Mouse (Mus musculus) megakaryocyte progenitor cell, adult 5-6 weeks (primary cell): ENCODE measurements around the gene Intu. TPM values are rescaled to one million over a fixed set of nuclear protein-coding genes. Genes with fewer than 3 reads are reported as not detected.

Source experiments
- ATAC-seq: replicated peaks from 2 replicates; pipeline ENCODE4 v1.8.0; 2016; ENCODE audit warnings: mild to moderate bottlenecking, moderate TSS enrichment, inconsistent platforms; ENCODE audit not compliant: poor library complexity
- total RNA-seq, 2 experiments: library from RNA; stranded (forward) in 1 of 2; stranded (reverse) in 1 of 2; fragments of 157-497, 149-512 nt in 1 of 2; fragments of 200-1000 nt in 1 of 2; gene quantifications; 2 replicates each; pipeline versions ENCODE4 v1.2.3 to v1.2.4; 2015 to 2017

The Intu gene
- total RNA-seq (2015): 2.9 and 3.7 TPM in 2 replicates
- 2.5 and 3.0 TPM in 2 replicates for total RNA-seq (2017)

GRCm38 (mm10) chr3:40531286-40532141, at the start of gene Intu:
Gene Intu, plus strand, starts transcription at chr3:40531286.
- peak; percentile 71 for ATAC-seq

GRCm38 (mm10) chr3:40483221-40483654, 47.8 kb upstream of the Intu start:
- no peak for ATAC-seq

- ATAC-seq: no peak
Observed at GRCm38 (mm10) chr3:40487381-40487780, 43.7 kb upstream of the Intu start.

GRCm38 (mm10) chr3:40491742-40492141, 39.3 kb upstream of the Intu start:
- ATAC-seq: peak; percentile 58; the same call in 1 of the 2 replicates

GRCm38 (mm10) chr3:40498898-40499297, 32.2 kb upstream of the Intu start:
- ATAC-seq: no peak

GRCm38 (mm10) chr3:40500157-40500808, 30.8 kb upstream of the Intu start:
- peak; percentile 87 for ATAC-seq

GRCm38 (mm10) chr3:40504377-40504776, 26.7 kb upstream of the Intu start:
- ATAC-seq: peak; percentile 25; the same call in 1 of the 2 replicates

GRCm38 (mm10) chr3:40505451-40506014, 25.6 kb upstream of the Intu start:
- ATAC-seq: no peak

GRCm38 (mm10) chr3:40508927-40509576, 22.0 kb upstream of the Intu start:
- no peak for ATAC-seq

- ATAC-seq: peak; percentile 80
Observed at GRCm38 (mm10) chr3:40510567-40510966, 20.5 kb upstream of the Intu start.

- ATAC-seq: no peak
Observed at GRCm38 (mm10) chr3:40512936-40513829, 17.9 kb upstream of the Intu start.

GRCm38 (mm10) chr3:40518240-40518639, 12.8 kb upstream of the Intu start:
- ATAC-seq: peak; percentile 70

GRCm38 (mm10) chr3:40519555-40519954, 11.5 kb upstream of the Intu start:
- ATAC-seq: no peak

GRCm38 (mm10) chr3:40520567-40520966, 10.5 kb upstream of the Intu start:
- no peak for ATAC-seq

- no peak for ATAC-seq
Observed at GRCm38 (mm10) chr3:40522446-40522845, 8.6 kb upstream of the Intu start.

- ATAC-seq: peak; percentile 30; the same call in 1 of the 2 replicates
Observed at GRCm38 (mm10) chr3:40522846-40523245, 8.2 kb upstream of the Intu start.

GRCm38 (mm10) chr3:40523371-40523783, 7.7 kb upstream of the Intu start:
- peak; percentile 47; the same call in 1 of the 2 replicates for ATAC-seq

- ATAC-seq: no peak
Observed at GRCm38 (mm10) chr3:40524841-40525240, 6.2 kb upstream of the Intu start.

- ATAC-seq: peak; percentile 68
Observed at GRCm38 (mm10) chr3:40525341-40525740, 5.7 kb upstream of the Intu start.

- no peak for ATAC-seq
Observed at GRCm38 (mm10) chr3:40526095-40526494, 5.0 kb upstream of the Intu start.
